Mouse (Mus musculus) kidney, adult 2 months (tissue): ENCODE results near the gene Igf1r.

Experiments
- CTCF ChIP-seq: fragments of 200-500 bp; conservative IDR thresholded peaks from 2 replicates; pipeline ENCODE4 v1.5.1; 2011; ENCODE audit warnings: low read depth, mild to moderate bottlenecking, control low read depth, low read length, moderate library complexity, mixed read lengths; ENCODE audit not compliant: insufficient read depth, insufficient read length
- POLR2A ChIP-seq: fragments of 200-500 bp; IDR thresholded peaks from one replicate; pipeline ENCODE4 v1.6.1; 2011; ENCODE audit warnings: low read depth, low read length, control low read depth

DNA sequence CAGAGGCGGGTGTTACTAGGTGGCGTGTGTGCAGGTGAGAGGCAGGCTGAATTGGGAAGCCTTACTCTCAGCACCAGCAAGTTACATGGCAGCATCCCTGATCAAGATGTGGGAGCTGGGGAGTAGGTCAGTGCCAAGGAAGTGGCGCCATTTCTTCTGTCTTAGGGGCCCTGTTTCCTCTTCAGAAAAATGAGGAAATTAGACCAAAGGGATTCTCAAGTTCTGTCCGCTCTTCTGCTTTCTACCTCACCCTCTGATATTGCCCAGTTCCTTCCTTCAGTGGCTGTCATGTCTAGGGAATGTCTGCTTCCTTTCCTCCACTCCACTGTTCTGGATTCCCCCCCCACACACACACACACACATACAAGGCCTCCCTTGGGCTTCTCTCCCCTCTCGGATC is 48.6 kb downstream of the Igf1r start:
- TF ChIP-seq CTCF: no peak
- no peak for TF ChIP-seq POLR2A
